Mouse (Mus musculus): Measurements from ENCODE around the gene Nrp1.

DNA sequence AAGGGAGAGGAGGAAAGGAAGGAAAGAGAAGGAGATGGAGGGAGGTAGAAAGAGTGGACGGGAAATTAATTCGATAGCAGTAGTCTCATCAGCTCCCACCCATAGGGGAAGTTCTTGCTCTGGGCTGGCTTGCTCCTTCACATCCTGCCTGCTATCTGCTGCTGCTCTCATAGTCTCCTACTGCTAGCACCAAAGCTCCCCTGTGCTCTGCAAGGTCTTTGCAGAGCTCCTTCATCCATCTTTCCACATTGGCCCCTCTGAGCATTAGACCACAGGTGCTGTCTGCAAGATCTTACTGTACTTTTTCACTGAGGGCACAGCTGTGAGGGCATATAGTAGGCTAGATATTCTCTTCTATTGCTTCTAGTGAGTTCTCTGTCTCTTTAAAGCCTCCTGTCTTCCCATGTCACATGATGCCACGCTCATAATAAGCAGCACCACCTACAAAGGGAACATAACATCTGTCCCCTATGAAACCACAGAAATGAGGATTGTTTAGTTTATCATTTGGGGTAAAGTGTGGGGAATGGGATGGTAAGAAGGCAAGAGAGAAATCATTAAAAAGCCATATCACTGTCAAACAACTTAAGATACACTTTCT is 158.5 kb downstream of the Nrp1 start:
- TF ChIP-seq ZC3H11A (IDR thresholded peaks at IDR 0.05; ENCODE audit: borderline replicate concordance, low read depth, low read length) = no peak
- TF ChIP-seq HCFC1 (IDR thresholded peaks at IDR 0.05; ENCODE audit: borderline replicate concordance, insufficient read depth, low read length) = no peak
- TF ChIP-seq ZNF384 (IDR thresholded peaks at IDR 0.05; ENCODE audit: low read depth, low read length) = no peak
